Mouse (Mus musculus) skeletal muscle tissue, postnatal 0 days (tissue): ENCODE results near the gene Olfr547. TPM values are rescaled to one million over a fixed set of nuclear protein-coding genes. Genes with fewer than 3 reads are reported as not detected.

Experiments used
- polyA plus RNA-seq: library from polyadenylated mRNA; unstranded; fragments of >200 nt; fragmentation: Nextera tagmentation; extraction: Ambion mirVana; gene quantifications from 2 replicates; pipeline ENCODE4 v1.2.1, GENCODE M21; 2015

The Olfr547 gene
- polyA plus RNA-seq = not detected in 2 replicates

DNA sequence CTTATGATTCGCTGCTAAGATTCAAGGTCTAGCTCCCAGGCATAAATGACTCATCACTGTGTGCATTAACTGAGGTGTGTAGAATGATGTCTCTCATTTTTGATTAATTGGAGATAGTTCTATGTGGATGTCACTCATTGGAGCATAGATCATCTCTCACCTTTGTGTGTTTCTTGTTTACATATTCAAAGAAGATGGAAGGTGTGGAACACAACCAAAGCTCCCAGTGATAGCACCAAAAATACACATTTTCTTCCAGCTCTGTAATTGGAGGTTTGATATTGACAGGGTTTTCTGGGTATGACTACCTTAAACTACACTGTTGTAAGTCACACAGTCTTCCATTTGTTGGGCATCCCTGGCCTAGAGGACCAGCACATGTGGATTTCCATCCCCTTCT, at the start of gene Olfr547:
Gene Olfr547, plus strand, starts transcription at position 301 of the 400 bp plus-strand sequence.

DNA sequence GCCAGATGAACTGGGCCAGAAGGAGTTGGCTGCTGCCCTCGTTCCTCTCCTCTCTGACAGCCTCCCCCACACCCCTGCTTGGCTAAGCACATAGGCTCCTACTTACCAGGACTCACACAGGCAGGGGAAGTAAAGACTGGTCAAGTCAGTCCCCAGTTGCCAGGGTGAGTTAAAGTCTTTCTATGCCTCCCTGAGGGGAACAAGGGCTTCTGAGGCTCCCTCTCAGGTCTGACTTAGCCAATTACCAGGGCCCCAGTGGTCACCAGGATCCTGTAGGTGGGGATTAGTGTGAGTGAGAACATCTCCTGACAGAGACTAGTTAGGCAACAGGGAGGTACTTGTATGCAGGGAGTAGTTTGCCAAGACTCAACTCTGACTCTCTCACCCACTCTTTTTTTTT, 46.4 kb upstream of the Olfr547 start, which contains the start of gene Olfr544:
Gene Olfr544, minus strand, starts transcription at position 153 of the 400 bp plus-strand sequence.

DNA sequence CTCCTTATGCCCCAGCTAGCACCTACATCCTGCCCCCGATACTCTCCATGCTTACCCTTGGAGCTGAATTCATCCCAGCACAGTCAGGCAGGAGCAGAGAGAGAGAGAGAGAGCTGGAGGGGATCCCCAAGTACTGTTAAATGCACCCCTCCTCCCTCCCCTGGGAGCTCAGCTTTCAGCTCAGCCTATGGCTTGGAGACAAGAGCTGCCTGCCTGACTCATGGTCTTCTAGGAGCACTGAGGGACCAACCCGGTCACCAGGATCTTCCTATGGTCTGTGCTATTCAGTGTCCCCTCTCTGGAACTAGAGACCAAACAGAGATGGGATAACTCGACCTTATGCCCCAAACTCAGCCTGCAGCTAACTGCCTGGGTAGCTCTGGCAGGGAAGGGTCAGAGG, 35.1 kb upstream of the Olfr547 start, which contains the start of gene Olfr545:
Gene Olfr545, minus strand, starts transcription at position 101 of the 400 bp plus-strand sequence.

GRCm38 (mm10) chr7:102540596-102540995, 6.0 kb downstream of the Olfr547 start, which contains the start of gene Olfr548-ps1:
TSS of gene Olfr548-ps1 (plus strand) at chr7:102540896.

GRCm38 (mm10) chr7:102549570-102549969, 15.0 kb downstream of the Olfr547 start, which contains the start of gene Olfr549:
TSS of gene Olfr549 (plus strand) at chr7:102549870.

GRCm38 (mm10) chr7:102564999-102565997, 30.7 kb downstream of the Olfr547 start, which contains the start of gene Trim21:
TSS of gene Trim21 (minus strand) at chr7:102565486.

DNA sequence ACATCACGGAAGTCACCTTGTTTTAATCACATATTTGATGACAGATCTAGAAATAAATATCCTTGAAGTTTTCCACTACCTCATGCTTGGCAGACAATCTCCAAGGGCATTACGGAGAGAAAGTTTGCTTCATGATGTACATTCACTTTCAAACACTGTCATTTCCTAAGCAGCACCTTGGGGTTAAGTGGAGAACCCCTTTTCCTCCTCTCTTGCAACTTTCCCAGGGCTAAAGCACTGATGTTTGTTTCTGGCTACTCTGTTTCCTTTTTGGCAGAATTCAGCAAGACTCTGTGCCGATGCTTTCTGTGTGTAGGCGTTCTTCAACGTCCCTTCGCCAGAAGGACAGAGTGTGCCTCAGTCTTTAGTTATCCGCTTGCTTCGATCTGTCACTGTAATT, 36.6 kb downstream of the Olfr547 start, which contains the start of gene Olfr550:
Gene Olfr550, plus strand, starts transcription at position 301 of the 400 bp plus-strand sequence.

Other genes with a start within 250 kb of the Olfr547 start
- 24.6 and 28.1 TPM in 2 replicates for gene Rrm1, start 93.1 kb upstream of the Olfr547 start, polyA plus RNA-seq
- 0.09 and 0.17 TPM in 2 replicates for gene Olfr543, start 53.1 kb upstream of the Olfr547 start, polyA plus RNA-seq
- gene Olfr544, start 46.4 kb upstream of the Olfr547 start, polyA plus RNA-seq = 0.05 TPM in 1 of 2 replicates, not detected in the other
- gene Olfr545, start 35.2 kb upstream of the Olfr547 start, polyA plus RNA-seq = not detected in 2 replicates
- not detected in 2 replicates for gene Olfr548-ps1, start 6.1 kb downstream of the Olfr547 start, polyA plus RNA-seq
- not detected in 2 replicates for gene Olfr549, start 15.1 kb downstream of the Olfr547 start, polyA plus RNA-seq
- gene Trim21, start 30.7 kb downstream of the Olfr547 start, polyA plus RNA-seq = 0.17 and 0.50 TPM in 2 replicates
- not detected in 2 replicates for gene Olfr550, start 36.7 kb downstream of the Olfr547 start, polyA plus RNA-seq
- gene Olfr551, start 57.1 kb downstream of the Olfr547 start, polyA plus RNA-seq = not detected in 2 replicates
- gene Olfr552, start 63.0 kb downstream of the Olfr547 start, polyA plus RNA-seq = not detected in 2 replicates
- gene Olfr553, start 83.5 kb downstream of the Olfr547 start, polyA plus RNA-seq = not detected in 2 replicates
- not detected in 2 replicates for gene Olfr554, start 103.7 kb downstream of the Olfr547 start, polyA plus RNA-seq
- not detected in 2 replicates for gene Olfr555, start 124.1 kb downstream of the Olfr547 start, polyA plus RNA-seq
- gene Olfr556, start 130.2 kb downstream of the Olfr547 start, polyA plus RNA-seq = not detected in 2 replicates
- 5.8 and 6.5 TPM in 2 replicates for gene Trim68, start 152.6 kb downstream of the Olfr547 start, polyA plus RNA-seq
- gene Olfr557, start 161.2 kb downstream of the Olfr547 start, polyA plus RNA-seq = not detected in 2 replicates
- 3.7 and 3.8 TPM in 2 replicates for gene Olfr558, start 167.5 kb downstream of the Olfr547 start, polyA plus RNA-seq
- not detected in 2 replicates for gene Olfr33, start 184.3 kb downstream of the Olfr547 start, polyA plus RNA-seq
- not detected in 2 replicates for gene Olfr559, start 192.7 kb downstream of the Olfr547 start, polyA plus RNA-seq
- not detected in 2 replicates for gene Olfr560, start 224.6 kb downstream of the Olfr547 start, polyA plus RNA-seq
- 0.90 and 0.95 TPM in 2 replicates for gene Olfr78, start 224.7 kb downstream of the Olfr547 start, polyA plus RNA-seq
- gene Olfr561, start 236.5 kb downstream of the Olfr547 start, polyA plus RNA-seq = 0.09 and 0.23 TPM in 2 replicates